Mouse (Mus musculus): Measurements from ENCODE around the gene Ncoa7.

DNA sequence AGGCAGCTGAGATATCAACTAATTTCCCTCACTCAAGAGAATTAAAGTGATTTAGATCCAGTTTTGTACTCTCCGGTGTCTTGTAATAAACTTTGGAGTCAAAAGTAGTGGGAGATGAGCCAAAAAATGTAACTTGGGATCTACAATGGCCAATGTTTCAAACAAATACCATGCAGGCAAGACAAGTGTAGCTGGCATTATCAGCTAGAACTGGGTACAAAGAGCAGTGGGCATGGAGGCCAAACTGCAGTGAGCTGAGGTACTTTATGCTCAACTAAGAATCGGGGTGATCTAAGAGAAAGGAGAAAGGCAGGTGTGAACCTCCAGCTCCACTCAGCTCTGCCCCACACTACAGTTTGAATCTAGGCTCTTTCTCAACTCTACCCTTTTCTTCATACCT lies 28.7 kb downstream of the Ncoa7 start:
- TF ChIP-seq POLR2A (IDR thresholded peaks at IDR 0.05; ENCODE audit: borderline replicate concordance, control insufficient read depth, low read depth, low read length) (no peak), CTCF (IDR thresholded peaks at IDR 0.05; ENCODE audit: control insufficient read depth, insufficient read depth, low read length) (no peak)

All from bone marrow, adult 2 months (tissue).